In genomic region chr4:154590910-154591309, GRCm38 (mm10) we compare ENCODE assay signal across 11 mouse cellular contexts.
"Had no signal": no experiment of that assay in that cellular context is flagged by ENCODE, and none has a peak within 500 bp of the region (broad histone marks: within the 10 kb centered on the region; RNA-seq: fewer than 3 reads in every experiment).

No protein-coding gene starts in this region.

- H3K36me3 ChIP-seq: limb, embryonic 13.5 days had no signal

- H3K4me2 ChIP-seq: limb, embryonic 13.5 days had no signal

- H3K9me3 ChIP-seq: limb, embryonic 13.5 days had no signal

- DNase-seq: kidney, postnatal 10 days; kidney, postnatal 4 days; left cerebral cortex, postnatal 4 days; lung, adult 18-20 months; right cerebral cortex, postnatal 14 days; thymus, adult 2 months; thymus, postnatal 25 days had no signal

- H3K4me3 ChIP-seq: layer of hippocampus, adult 2 months; limb, embryonic 13.5 days had no signal

- H3K27ac ChIP-seq: layer of hippocampus, adult 2 months; limb, embryonic 13.5 days; liver, embryonic 14.5 days had no signal

- H3K27me3 ChIP-seq: limb, embryonic 13.5 days had no signal

- H3K9ac ChIP-seq: limb, embryonic 13.5 days; liver, embryonic 14.5 days had no signal

- ATAC-seq: intestine, postnatal 0 days had no signal
